Mouse (Mus musculus) kidney, adult 10 weeks (tissue): ENCODE measurements around the gene Kbtbd13. TPM values are rescaled to one million over a fixed set of nuclear protein-coding genes. Genes with fewer than 3 reads are reported as not detected.

Experiments used
- polyA plus RNA-seq: library from polyadenylated mRNA; stranded (reverse); fragments of 350-450 nt; fragmentation: Illumina TruSeq; extraction: RNeasy Lipid Tissue Mini Kit (QIAGEN cat#74804); gene quantifications from one replicate; pipeline ENCODE4 v1.2.3, GENCODE M21; 2014; ENCODE audit warnings: low read depth, low replicate concordance

The Kbtbd13 gene
- 0.28 TPM for polyA plus RNA-seq

DNA sequence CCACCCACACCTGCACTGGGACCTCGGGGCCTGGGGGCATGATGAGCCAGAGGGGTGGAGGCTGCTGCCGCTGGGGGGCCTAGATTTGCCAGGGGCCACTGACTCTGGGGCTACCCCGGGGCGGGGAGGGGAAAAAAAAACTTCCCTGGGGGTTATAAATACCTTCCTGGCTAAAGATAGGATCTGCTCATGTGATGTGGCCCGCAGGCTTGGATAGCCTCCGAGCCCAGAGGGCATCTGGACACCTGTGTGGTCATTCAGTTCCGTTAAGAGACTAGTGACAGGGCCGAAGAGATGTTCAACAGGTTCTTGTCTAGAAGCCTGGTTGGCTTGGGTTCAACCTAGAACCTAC, at the start of gene Kbtbd13:
Gene Kbtbd13 (minus strand): TSS at position 40 of the 352 bp plus-strand sequence.

DNA sequence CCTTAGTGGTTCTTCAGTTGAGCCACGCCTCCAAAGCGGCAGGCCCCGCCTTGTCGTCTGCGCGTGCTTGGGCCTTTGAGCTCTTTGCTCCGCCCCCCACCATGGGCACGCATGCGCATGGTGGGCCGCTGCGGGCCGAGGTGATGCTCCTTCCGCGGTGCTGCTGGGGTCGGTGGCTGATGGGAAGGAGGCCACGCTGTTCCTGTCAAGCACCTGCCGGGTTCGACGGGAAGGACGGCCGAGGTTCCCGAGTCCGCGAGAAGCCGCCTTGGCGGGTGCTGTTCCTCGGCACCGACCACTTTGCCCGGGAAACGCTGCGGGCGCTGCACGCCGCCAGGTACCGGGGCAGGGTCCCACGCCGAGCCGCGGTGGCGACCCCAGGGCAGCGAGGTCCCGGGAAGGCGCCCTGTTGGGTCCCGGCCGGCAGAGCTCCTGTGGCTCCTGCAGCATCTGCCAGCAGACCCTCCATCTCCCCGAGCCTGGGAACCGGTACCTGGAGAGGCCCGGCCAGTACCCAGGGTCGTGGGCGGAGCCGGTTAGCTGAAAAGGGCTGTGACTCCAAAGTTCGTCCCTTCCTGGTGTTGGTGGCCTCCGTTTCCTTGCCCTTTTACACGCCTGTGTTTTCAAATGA, 44.3 kb upstream of the Kbtbd13 start, which contains the start of gene Mtfmt:
Gene Mtfmt (plus strand): TSS at position 112 of the 631 bp plus-strand sequence.

DNA sequence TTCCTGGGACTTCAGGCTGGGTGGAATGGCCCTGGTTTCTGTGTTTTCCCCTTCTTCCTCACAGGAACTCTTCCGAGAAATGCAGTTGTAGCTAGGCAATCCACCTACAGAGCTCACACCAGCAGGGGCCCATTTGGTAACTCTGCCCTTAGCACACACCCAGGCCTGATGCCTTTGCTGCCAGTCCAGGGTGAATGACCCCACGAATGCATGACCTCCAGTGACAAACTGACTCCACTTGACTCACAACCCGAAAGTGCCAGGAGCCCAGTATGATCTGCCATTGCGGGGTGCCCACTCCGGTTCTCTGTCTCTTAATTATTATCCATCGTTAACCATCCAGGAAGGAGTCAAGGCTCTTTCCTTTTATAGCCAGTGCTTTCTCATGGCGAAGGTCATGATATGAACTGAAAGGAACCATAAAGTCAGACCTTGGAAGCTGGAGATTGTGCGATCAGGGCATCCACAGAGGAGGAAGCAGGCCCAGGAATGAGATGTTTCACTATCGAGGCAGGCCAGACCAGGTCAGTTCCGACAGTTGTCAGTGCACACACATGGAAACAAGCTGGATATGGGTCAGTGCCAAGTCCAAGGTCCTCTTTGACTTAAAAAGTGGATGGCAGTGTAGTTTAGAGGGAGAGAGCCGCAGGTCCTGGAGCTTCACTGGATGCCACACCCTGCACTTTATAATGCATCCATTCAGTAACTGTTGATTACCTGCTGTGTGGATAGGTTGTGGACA, 31.5 kb upstream of the Kbtbd13 start, which contains the start of gene Slc51b:
Gene Slc51b (minus strand): TSS at position 196 of the 742 bp plus-strand sequence.

DNA sequence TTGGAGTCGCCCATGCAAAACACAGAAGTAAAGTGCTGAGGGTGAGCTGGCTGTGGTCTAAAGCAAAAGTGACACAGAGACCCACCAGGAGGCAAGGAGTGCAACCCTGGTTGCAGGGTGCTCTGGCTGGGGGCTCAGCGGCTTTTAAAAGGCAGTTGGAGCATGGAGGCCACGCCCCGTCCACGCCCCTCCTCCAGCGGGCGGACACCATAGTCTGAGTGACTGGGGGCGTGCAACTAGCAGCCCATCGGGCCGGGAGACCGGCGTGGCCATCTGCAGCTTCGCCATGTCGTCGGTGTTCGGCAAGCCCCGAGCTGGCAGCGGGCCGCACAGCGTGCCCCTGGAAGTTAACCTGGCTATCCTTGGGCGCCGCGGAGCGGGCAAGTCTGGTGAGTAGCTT, 6.8 kb upstream of the Kbtbd13 start, which contains the start of gene Rasl12:
Gene Rasl12 (plus strand): TSS at position 228 of the 400 bp plus-strand sequence.

DNA sequence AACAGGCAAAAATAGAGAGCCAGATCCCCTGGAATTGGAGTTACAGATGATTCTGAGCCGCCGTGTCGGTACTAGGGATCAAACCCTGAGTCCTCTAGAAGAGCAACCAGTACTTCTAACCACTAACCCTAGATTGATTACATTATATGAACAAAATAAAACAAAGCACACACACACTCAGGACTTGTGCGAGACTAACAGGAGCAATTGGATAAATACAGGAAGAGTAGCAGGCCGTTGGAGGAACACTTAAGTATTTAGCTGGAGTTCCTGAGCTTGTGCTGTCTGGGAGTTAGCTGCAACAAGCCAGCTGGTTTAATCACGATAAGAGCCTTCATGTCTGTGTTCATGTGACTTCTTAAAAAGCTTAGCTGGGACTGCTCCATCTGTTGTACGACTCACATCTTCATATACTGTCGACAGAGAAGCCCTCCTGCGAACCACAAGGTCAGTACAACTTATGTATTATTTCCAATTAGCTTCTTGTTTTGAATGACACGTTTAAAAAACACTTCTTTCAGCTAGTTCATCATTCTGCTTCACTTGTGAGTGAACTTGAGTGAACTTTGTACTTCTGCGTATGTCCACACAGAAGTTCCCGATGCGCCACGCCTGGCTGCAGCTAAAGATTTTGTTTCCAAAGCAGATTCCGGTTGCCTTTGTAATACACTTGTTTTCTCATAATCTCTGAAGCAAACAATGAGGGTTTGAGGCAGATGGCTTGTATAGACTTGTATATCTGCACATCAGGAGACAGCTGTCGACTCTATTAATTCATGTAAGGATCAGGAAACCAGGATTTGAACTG, 30.6 kb downstream of the Kbtbd13 start, which contains the start of gene Ubap1l:
Gene Ubap1l (plus strand): TSS at position 401 of the 808 bp plus-strand sequence.

DNA sequence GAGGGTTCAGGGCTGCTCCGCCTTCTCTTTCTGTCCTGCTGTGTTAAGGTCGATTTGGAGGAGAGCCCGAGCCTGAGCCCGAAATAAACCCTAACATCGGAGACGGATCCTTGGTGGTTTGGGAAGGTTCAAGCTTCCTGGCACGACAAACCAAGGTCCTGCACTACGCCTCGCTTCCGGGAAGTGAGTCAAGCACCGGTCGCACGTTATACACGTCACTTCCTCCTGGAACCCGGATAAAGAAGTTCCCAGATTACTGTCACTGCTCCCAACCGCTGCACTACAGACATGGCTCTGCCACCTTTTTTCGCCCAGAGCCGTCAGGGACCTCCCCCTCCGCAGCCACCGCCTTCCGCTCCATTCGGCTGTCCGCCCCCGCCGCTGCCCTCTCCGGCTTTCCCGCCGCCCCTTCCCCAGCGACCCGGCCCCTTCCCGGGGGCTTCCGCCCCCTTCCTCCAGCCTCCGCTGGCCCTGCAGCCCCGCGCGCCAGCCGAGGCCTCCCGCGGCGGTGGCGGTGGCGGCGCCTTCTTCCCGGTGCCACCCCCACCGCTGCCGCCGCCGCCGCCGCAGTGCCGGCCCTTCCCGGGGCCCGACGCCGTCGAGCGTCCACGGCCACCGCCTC, 45.5 kb downstream of the Kbtbd13 start, which contains the start of gene Pdcd7:
Gene Pdcd7 (plus strand): TSS at position 251 of the 622 bp plus-strand sequence.

Other genes starting within 250 kb of the Kbtbd13 start
- 4.9 TPM for gene Parp16, start 196.3 kb downstream of the Kbtbd13 start, polyA plus RNA-seq
- 0.20 TPM for gene Cilp, start 126.5 kb downstream of the Kbtbd13 start, polyA plus RNA-seq
- 286 TPM for gene Clpx, start 97.4 kb downstream of the Kbtbd13 start, polyA plus RNA-seq
- gene Pdcd7, start 45.5 kb downstream of the Kbtbd13 start, polyA plus RNA-seq, result 9.0 TPM
- not detected for gene Ubap1l, start 30.6 kb downstream of the Kbtbd13 start, polyA plus RNA-seq
- gene Rasl12, start 6.9 kb upstream of the Kbtbd13 start, polyA plus RNA-seq, result 2.7 TPM
- gene Slc51b, start 31.3 kb upstream of the Kbtbd13 start, polyA plus RNA-seq, result 94.6 TPM
- gene Mtfmt, start 44.1 kb upstream of the Kbtbd13 start, polyA plus RNA-seq, result 15.0 TPM
- gene Spg21, start 69.3 kb upstream of the Kbtbd13 start, polyA plus RNA-seq, result 145 TPM
- gene Ankdd1a, start 128.5 kb upstream of the Kbtbd13 start, polyA plus RNA-seq, result not detected
- gene Plekho2, start 188.4 kb upstream of the Kbtbd13 start, polyA plus RNA-seq, result 0.32 TPM
- gene Pif1, start 195.5 kb upstream of the Kbtbd13 start, polyA plus RNA-seq, result not detected
- gene Rbpms2, start 238.0 kb upstream of the Kbtbd13 start, polyA plus RNA-seq, result 70.9 TPM